Mouse (Mus musculus): Measurements from ENCODE around the gene Chrm3. TPM values are rescaled to one million over a fixed set of nuclear protein-coding genes. Genes with fewer than 3 reads are reported as not detected.
"Not testable (repeated sequence)": the region's sequence is repeated elsewhere in the genome, so short reads cannot be mapped to it uniquely, and the experiment has no call there.

The Chrm3 gene
- polyA plus RNA-seq, 1 experiment from 2014 or later, result 0.22 TPM

DNA sequence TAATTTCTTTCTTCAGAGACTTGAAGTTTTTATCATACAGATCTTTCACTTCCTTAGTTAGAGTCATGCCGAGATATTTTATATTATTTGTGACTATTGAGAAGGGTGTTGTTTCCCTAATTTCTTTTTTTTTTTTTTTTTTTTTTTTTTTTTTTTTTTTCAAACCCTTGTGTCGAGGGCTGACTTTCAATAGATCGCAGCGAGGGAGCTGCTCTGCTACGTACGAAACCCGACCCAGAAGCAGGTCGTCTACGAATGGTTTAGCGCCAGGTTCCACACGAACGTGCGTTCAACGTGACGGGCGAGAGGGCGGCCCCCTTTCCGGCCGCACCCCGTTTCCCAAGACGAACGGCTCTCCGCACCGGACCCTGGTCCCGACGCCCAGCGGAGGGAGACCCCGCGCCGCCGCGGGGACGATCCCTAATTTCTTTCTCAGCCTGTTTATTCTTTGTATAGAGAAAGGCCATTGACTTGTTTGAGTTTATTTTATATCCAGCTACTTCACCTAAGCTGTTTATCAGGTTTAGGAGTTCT lies 526.4 kb downstream of the Chrm3 start:
- not testable (repeated sequence) for H3K4me3 ChIP-seq (ENCODE audit: low read depth, low read length); H3K4me1 ChIP-seq (replicated peaks; ENCODE audit: control insufficient read depth, insufficient read depth, low read length); H3K9me3 ChIP-seq (ENCODE audit: control insufficient read depth, low read length); H3K9ac ChIP-seq (ENCODE audit: low read depth, low read length); H3K27ac ChIP-seq (ENCODE audit: low read depth, low read length); DNase-seq (ENCODE audit: low spot score); H3K27me3 ChIP-seq (replicated peaks; ENCODE audit: control insufficient read depth, insufficient read depth, low read length); H3K36me3 ChIP-seq (ENCODE audit: control insufficient read depth, insufficient read depth, low read length); H3K4me2 ChIP-seq
- ATAC-seq (replicated peaks; ENCODE audit: low FRiP score), result peak; percentile 95
- WGBS, result 69% methylated on average over 33 of the region's 33 CpGs

DNA sequence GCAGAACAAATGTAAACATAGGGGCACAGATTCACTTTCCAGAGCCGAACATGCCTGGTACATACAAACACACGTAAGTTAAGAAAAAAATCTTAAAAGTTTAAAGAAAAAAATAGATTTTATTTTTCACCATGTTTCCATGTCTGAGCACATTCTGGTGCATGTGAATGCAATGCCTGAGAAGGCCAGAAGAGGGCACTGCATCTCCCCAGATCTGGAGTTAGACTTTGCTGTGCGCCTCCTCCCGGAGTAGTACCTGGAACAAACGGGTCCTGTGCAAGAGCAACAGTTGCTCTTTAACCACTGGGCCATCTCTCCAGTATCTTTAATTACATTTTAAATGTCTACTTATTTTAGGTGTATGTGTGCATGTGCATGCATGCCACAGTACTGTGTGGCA lies 534.4 kb downstream of the Chrm3 start:
- Histone ChIP-seq H3K27me3 (replicated peaks; ENCODE audit: control insufficient read depth, insufficient read depth, low read length) (no peaks in the 10 kb centered on the region), H3K9me3 (ENCODE audit: control insufficient read depth, low read length) (no peaks in the 10 kb centered on the region), H3K4me2 (no peak overlapping the region), H3K27ac (ENCODE audit: low read depth, low read length) (no peak overlapping the region), H3K36me3 (ENCODE audit: control insufficient read depth, insufficient read depth, low read length) (no peaks in the 10 kb centered on the region), H3K4me1 (replicated peaks; ENCODE audit: control insufficient read depth, insufficient read depth, low read length) (no peaks in the 10 kb centered on the region), H3K9ac (ENCODE audit: low read depth, low read length) (no peak overlapping the region), H3K4me3 (ENCODE audit: low read depth, low read length) (no peak overlapping the region)
- ATAC-seq (replicated peaks; ENCODE audit: low FRiP score) (no peak), DNase-seq (ENCODE audit: low spot score) (no peak)
- 62% methylated on average over 5 of the region's 5 CpGs for WGBS

Small RNAs within 50 kb of the gene (microRNA-seq; reads per million reads assigned to microRNA genes)
- gene Gm24187 (ENCODE audit: borderline number of aligned reads), result 7.7 reads per million, percentile 19 among the genes with 10 or more reads in this experiment

Data from liver, embryonic 11.5 days (tissue).